Mouse (Mus musculus) megakaryocyte, embryonic 14.5 days (primary cell): ENCODE measurements at regions not wholly inside any gene's neighbourhood (a gene's known extent, or its start where the extent isn't known, plus 50 kb on each side); places are given as distances from the start of the nearest gene placed in this dataset.

Source experiments
- FLI1 ChIP-seq: IDR thresholded peaks from 2 replicates; pipeline ENCODE4 v1.6.1; 2012; ENCODE audit warnings: low read length, inconsistent platforms, mixed read lengths
- GATA1 ChIP-seq: IDR thresholded peaks from 3 replicates; pipeline ENCODE4 v1.6.1; 2012; ENCODE audit warnings: mixed read lengths, low read length, inconsistent platforms, borderline replicate concordance

DNA sequence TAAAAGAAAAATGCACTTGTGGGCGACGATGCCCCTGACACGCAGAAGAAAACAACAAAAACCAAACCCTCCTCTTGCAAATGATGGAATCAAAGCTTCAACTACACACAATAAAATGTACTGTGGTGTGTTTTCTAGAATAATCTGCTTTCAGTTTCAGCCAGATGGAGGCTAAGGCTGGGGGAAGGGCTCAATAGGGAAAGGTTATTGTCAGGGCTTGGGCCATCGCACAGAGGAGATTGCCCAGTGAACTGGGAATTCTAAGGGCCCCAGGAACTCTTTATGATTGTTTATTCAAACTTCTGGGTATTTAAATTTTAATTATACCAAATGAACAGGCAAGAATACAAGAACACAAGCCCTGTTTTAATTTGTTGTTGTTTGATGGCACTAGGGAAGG is 169.6 kb upstream of the Agap1 start:
- TF ChIP-seq GATA1 = no peak
- TF ChIP-seq FLI1 = no peak
